Mouse (Mus musculus) stomach, postnatal 0 days (tissue): ENCODE results near the gene Unc5c. TPM values are rescaled to one million over a fixed set of nuclear protein-coding genes. Genes with fewer than 3 reads are reported as not detected.

Experiments used
- ATAC-seq: fragments of 200-750 bp; cut with Nextera tagmentation; 2 replicates; pipeline ENCODE4 v1.8.0; 2017; ENCODE audit not compliant: low FRiP score, low TSS enrichment
- DNase-seq: peaks from one replicate; pipeline ENCODE4 v3.0.0-alpha.2; 2016; ENCODE audit warnings: low spot score
- H3K27ac ChIP-seq: fragments of 300-500 bp; sonication (generic); replicated peaks from 2 replicates; pipeline ENCODE4 v1.5.1; 2014; ENCODE audit warnings: mild to moderate bottlenecking, control low read depth
- H3K27me3 ChIP-seq: fragments of 300-500 bp; sonication (generic); 2 replicates; pipeline ENCODE4 v1.6.1; 2014; ENCODE audit warnings: low read length; ENCODE audit not compliant: control insufficient read depth, insufficient read depth
- H3K36me3 ChIP-seq: fragments of 300-500 bp; sonication (generic); 2 replicates; pipeline ENCODE4 v1.6.1; 2014; ENCODE audit warnings: low read length, mixed read lengths; ENCODE audit not compliant: control insufficient read depth, insufficient read depth
- H3K4me1 ChIP-seq: fragments of 300-500 bp; sonication (generic); replicated peaks from 2 replicates; pipeline ENCODE4 v1.6.1; 2014; ENCODE audit warnings: antibody characterized with exemption; ENCODE audit not compliant: control insufficient read depth, insufficient read depth
- H3K4me2 ChIP-seq: fragments of 300-500 bp; sonication (generic); replicated peaks from 2 replicates; pipeline ENCODE4 v1.6.1; 2014; ENCODE audit warnings: low read depth, mild to moderate bottlenecking, control low read depth, moderate library complexity
- H3K4me3 ChIP-seq: fragments of 300-500 bp; sonication (generic); 2 replicates; pipeline ENCODE4 v1.5.1; 2014; ENCODE audit warnings: low read depth, low read length, control low read depth
- H3K9ac ChIP-seq: fragments of 300-500 bp; sonication (generic); 2 replicates; pipeline ENCODE4 v1.6.1; 2014; ENCODE audit warnings: mild to moderate bottlenecking, low read length, control low read depth, mixed read lengths
- H3K9me3 ChIP-seq: fragments of 300-500 bp; sonication (generic); 2 replicates; pipeline ENCODE4 v1.6.1; 2016; ENCODE audit warnings: low read length; ENCODE audit not compliant: control insufficient read depth
- CTCF ChIP-seq: IDR thresholded peaks from 2 replicates; pipeline ENCODE4 v1.5.1; 2016; ENCODE audit warnings: antibody characterized with exemption, low read depth, mild to moderate bottlenecking, moderate library complexity
- EP300 ChIP-seq: optimal IDR thresholded peaks from 2 replicates; pipeline ENCODE3; 2016; ENCODE audit warnings: antibody characterized with exemption
- WGBS: fragments of 180-500 bp; shearing (Covaris S2); extraction: QIAGEN DNeasy Blood & Tissue Kit; methylation state at CpG from one replicate; pipeline ENCODE4 v1.1.7; 2014; 5-methylcytosine and 5-hydroxymethylcytosine counted together
- polyA plus RNA-seq: library from polyadenylated mRNA; unstranded; fragments of >200 nt; fragmentation: Nextera tagmentation; extraction: Ambion mirVana; gene quantifications from 2 replicates; pipeline ENCODE4 v1.2.1, GENCODE M21; 2015

The Unc5c gene
- polyA plus RNA-seq, 1 experiment from 2014 or later = 2.0 TPM

- H3K4me2 ChIP-seq = no peak overlapping the region
- TF ChIP-seq EP300 (no peak), CTCF (no peak)
Measured at GRCm38 (mm10) chr3:141581190-141581891, 116.3 kb downstream of the Unc5c start.

DNA sequence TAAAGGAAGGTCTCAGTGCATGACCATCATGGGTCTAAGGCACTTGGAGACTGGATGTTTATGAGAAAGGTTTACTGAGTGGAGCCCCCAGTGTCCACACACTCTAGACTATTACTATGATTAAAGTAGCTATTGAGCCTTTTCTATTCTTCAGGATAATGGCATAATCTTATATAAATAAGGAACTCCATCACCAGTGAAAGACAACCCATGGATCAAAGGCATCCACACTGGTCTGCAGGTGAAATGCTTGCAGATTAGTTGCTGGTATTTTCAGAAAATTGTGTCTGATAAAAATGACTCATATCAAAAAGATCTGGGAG lies 116.8 kb downstream of the Unc5c start:
- no peak for ATAC-seq
- Histone ChIP-seq H3K9ac (no peak overlapping the region), H3K27me3 (no peaks in the 10 kb centered on the region), H3K4me1 (no peaks in the 10 kb centered on the region), H3K4me3 (no peak overlapping the region), H3K27ac (no peak overlapping the region), H3K4me2 (no peak overlapping the region), H3K9me3 (no peaks in the 10 kb centered on the region), H3K36me3 (no peaks in the 10 kb centered on the region)
- DNase-seq = no peak
- TF ChIP-seq CTCF (no peak), EP300 (no peak)

More at GRCm38 (mm10) chr3:141581190-141581891, 116.3 kb downstream of the Unc5c start:
- no peak overlapping the region for H3K4me3 ChIP-seq
- H3K9me3 ChIP-seq = no peaks in the 10 kb centered on the region
- H3K36me3 ChIP-seq = no peaks in the 10 kb centered on the region
- DNase-seq (no peak), ATAC-seq (no peak)
- H3K27ac ChIP-seq = no peak overlapping the region
- H3K9ac ChIP-seq = no peak overlapping the region
- no peaks in the 10 kb centered on the region for H3K4me1 ChIP-seq
- no peaks in the 10 kb centered on the region for H3K27me3 ChIP-seq

DNA sequence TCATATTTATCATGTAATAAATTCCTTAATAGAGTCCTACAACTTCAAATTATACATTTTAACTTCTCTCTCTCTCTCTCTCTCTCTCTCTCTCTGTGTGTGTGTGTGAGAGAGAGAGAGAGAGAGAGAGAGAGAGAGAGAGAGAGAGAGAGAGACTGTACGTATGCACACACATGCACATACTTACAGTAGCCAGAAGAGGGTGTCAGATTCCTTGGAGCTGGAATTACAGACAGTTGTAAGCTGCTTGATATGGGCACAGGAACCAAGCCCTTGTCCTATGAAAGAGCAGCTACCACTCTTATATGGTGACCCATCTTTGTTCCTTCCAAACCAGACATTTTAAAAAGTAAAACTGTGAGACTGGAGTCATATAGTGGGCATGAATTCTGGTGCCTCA lies 118.2 kb downstream of the Unc5c start:
- H3K4me2 ChIP-seq = no peak overlapping the region
- 81% methylated on average over 1 of the region's 1 CpGs for WGBS
- no peak; the same call in 1 of the 2 replicates for TF ChIP-seq CTCF
- TF ChIP-seq EP300 = no peak

GRCm38 (mm10) chr3:141589392-141590012 lies 124.5 kb downstream of the Unc5c start:
- Histone ChIP-seq H3K4me2 (no peak overlapping the region), H3K36me3 (no peaks in the 10 kb centered on the region), H3K9ac (no peak overlapping the region), H3K4me1 (no peaks in the 10 kb centered on the region), H3K4me3 (no peak overlapping the region), H3K27ac (no peak overlapping the region), H3K27me3 (no peaks in the 10 kb centered on the region), H3K9me3 (no peaks in the 10 kb centered on the region)
- no peak for TF ChIP-seq CTCF
- no peak for TF ChIP-seq EP300
- WGBS = 84% methylated on average over 4 of the region's 4 CpGs
- no peak for ATAC-seq
- DNase-seq = no peak

More for the DNA sequence above, 118.2 kb downstream of the Unc5c start:
- no peak for DNase-seq
- H3K4me1 ChIP-seq = no peaks in the 10 kb centered on the region
- no peak overlapping the region for H3K27ac ChIP-seq
- no peak overlapping the region for H3K4me3 ChIP-seq
- no peak overlapping the region for H3K9ac ChIP-seq
- H3K9me3 ChIP-seq = no peaks in the 10 kb centered on the region
- no peaks in the 10 kb centered on the region for H3K36me3 ChIP-seq
- no peak for ATAC-seq
- no peaks in the 10 kb centered on the region for H3K27me3 ChIP-seq

- TF ChIP-seq CTCF (no peak), EP300 (no peak)
- no peak for DNase-seq
- Histone ChIP-seq H3K4me2 (no peak overlapping the region), H3K27me3 (no peaks in the 10 kb centered on the region), H3K9me3 (no peaks in the 10 kb centered on the region), H3K36me3 (no peaks in the 10 kb centered on the region), H3K4me3 (no peak overlapping the region), H3K4me1 (no peaks in the 10 kb centered on the region), H3K9ac (no peak overlapping the region), H3K27ac (no peak overlapping the region)
- ATAC-seq = no peak
- WGBS = 90% methylated on average over 5 of the region's 5 CpGs
Measured at GRCm38 (mm10) chr3:141593249-141593648, 128.2 kb downstream of the Unc5c start.

GRCm38 (mm10) chr3:141594120-141594519 lies 129.1 kb downstream of the Unc5c start:
- no peak for TF ChIP-seq EP300
- TF ChIP-seq CTCF = no peak
- Histone ChIP-seq H3K4me2 (no peak overlapping the region), H3K4me3 (no peak overlapping the region), H3K36me3 (no peaks in the 10 kb centered on the region), H3K27ac (no peak overlapping the region), H3K27me3 (no peaks in the 10 kb centered on the region), H3K4me1 (no peaks in the 10 kb centered on the region), H3K9me3 (no peaks in the 10 kb centered on the region), H3K9ac (no peak overlapping the region)
- 82% methylated on average over 5 of the region's 5 CpGs for WGBS
- DNase-seq = no peak
- ATAC-seq = no peak
